Mouse (Mus musculus) myocyte (in vitro differentiated cells): ENCODE measurements around the gene Ctsh.

ENCODE experiments used
- E2F4 ChIP-seq: IDR thresholded peaks from one replicate; pipeline ENCODE4 v1.6.1; 2011; ENCODE audit warnings: mild to moderate bottlenecking, control low read depth, moderate library complexity; ENCODE audit not compliant: insufficient read depth
- MYOD1 ChIP-seq, 3 experiments: IDR thresholded peaks; one replicate each; pipeline ENCODE4 v1.6.1; 2011; ENCODE audit warnings: control low read depth in 2 of 3, low read depth in 2 of 3, mild to moderate bottlenecking in 2 of 3, moderate library complexity in 1 of 3; ENCODE audit not compliant: insufficient read length in 2 of 3, control insufficient read depth in 1 of 3
- MYOG ChIP-seq, 3 experiments: IDR thresholded peaks; one replicate each; pipeline ENCODE4 v1.6.1; 2011; ENCODE audit warnings: control low read depth in 2 of 3, low read depth in 2 of 3, mild to moderate bottlenecking in 2 of 3; ENCODE audit not compliant: insufficient read length in 2 of 3, control insufficient read depth in 1 of 3, insufficient read depth in 1 of 3
- POLR2A ChIP-seq: IDR thresholded peaks from one replicate; pipeline ENCODE4 v1.6.1; 2011; ENCODE audit warnings: low read depth, mild to moderate bottlenecking, control low read depth, moderate library complexity; ENCODE audit not compliant: insufficient read length
- POLR2AphosphoS2 ChIP-seq: IDR thresholded peaks from one replicate; pipeline ENCODE4 v1.6.1; 2011; ENCODE audit warnings: low read depth, control low read depth; ENCODE audit not compliant: insufficient read length
- TCF12 ChIP-seq: IDR thresholded peaks from one replicate; pipeline ENCODE4 v1.6.1; 2011; ENCODE audit warnings: mild to moderate bottlenecking, control low read depth; ENCODE audit not compliant: poor library complexity, insufficient read depth, severe bottlenecking
- TCF3 ChIP-seq: IDR thresholded peaks from one replicate; pipeline ENCODE4 v1.6.1; 2011; ENCODE audit warnings: low read depth, control low read depth; ENCODE audit not compliant: insufficient read length
- USF1 ChIP-seq: IDR thresholded peaks from one replicate; pipeline ENCODE4 v1.6.1; 2011; ENCODE audit warnings: low read depth, mild to moderate bottlenecking, control low read depth, moderate library complexity

GRCm38 (mm10) chr9:90067341-90067740, 13.4 kb downstream of the Ctsh start:
- no peak for TF ChIP-seq MYOG (IDR thresholded peaks at IDR 0.05; ENCODE audit: control insufficient read depth in 1 of 3, insufficient read depth in 1 of 3, insufficient read length in 2 of 3, low read depth in 2 of 3)
- no peak for TF ChIP-seq POLR2A
- no peak for TF ChIP-seq E2F4
- no peak for TF ChIP-seq POLR2AphosphoS2
- no peak for TF ChIP-seq MYOD1 (IDR thresholded peaks at IDR 0.05; ENCODE audit: control insufficient read depth in 1 of 3, insufficient read length in 2 of 3, low read depth in 2 of 3)
- no peak for TF ChIP-seq TCF3
- no peak for TF ChIP-seq USF1
- TF ChIP-seq TCF12, result no peak
